Mouse (Mus musculus) stomach, embryonic 16.5 days (tissue): Measurements from ENCODE around the gene Spag8. TPM values are rescaled to one million over a fixed set of nuclear protein-coding genes. Genes with fewer than 3 reads are reported as not detected.

Source experiments
- ATAC-seq: fragments of 200-750 bp; cut with Nextera tagmentation; 2 replicates; pipeline ENCODE4 v1.8.0; 2017; ENCODE audit warnings: moderate number of reproducible peaks, moderate TSS enrichment; ENCODE audit not compliant: insufficient read depth, low FRiP score
- H3K27ac ChIP-seq: fragments of 300-500 bp; sonication (generic); 2 replicates; pipeline ENCODE4 v1.5.1; 2014; ENCODE audit warnings: low read length
- H3K27me3 ChIP-seq: fragments of 300-500 bp; sonication (generic); 2 replicates; pipeline ENCODE4 v1.6.1; 2014; ENCODE audit warnings: low read length, control low read depth, mixed read lengths; ENCODE audit not compliant: control insufficient read depth, insufficient read depth
- H3K36me3 ChIP-seq: fragments of 300-500 bp; sonication (generic); 2 replicates; pipeline ENCODE4 v1.6.1; 2014; ENCODE audit warnings: low read length; ENCODE audit not compliant: control insufficient read depth, insufficient read depth
- H3K4me1 ChIP-seq: fragments of 300-500 bp; sonication (generic); 2 replicates; pipeline ENCODE4 v1.6.1; 2014; ENCODE audit warnings: low read length, control low read depth, mixed read lengths; ENCODE audit not compliant: control insufficient read depth, insufficient read depth
- H3K4me2 ChIP-seq: fragments of 300-500 bp; sonication (generic); 2 replicates; pipeline ENCODE4 v1.6.1; 2014; ENCODE audit warnings: low read depth, low read length, mixed read lengths
- H3K4me3 ChIP-seq: fragments of 300-500 bp; sonication (generic); replicated peaks from 2 replicates; pipeline ENCODE4 v1.5.1; 2014; ENCODE audit warnings: mild to moderate bottlenecking, low read length
- H3K9ac ChIP-seq: fragments of 300-500 bp; sonication (generic); 2 replicates; pipeline ENCODE4 v1.6.1; 2014; ENCODE audit warnings: low read length
- H3K9me3 ChIP-seq: fragments of 300-500 bp; sonication (generic); replicated peaks from 2 replicates; pipeline ENCODE4 v1.6.1; 2016; ENCODE audit warnings: low read length, control low read depth; ENCODE audit not compliant: control insufficient read depth
- WGBS: fragments of 180-500 bp; shearing (Covaris S2); extraction: QIAGEN DNeasy Blood & Tissue Kit; methylation state at CpG from one replicate; pipeline ENCODE4 v1.1.7; 2014; 5-methylcytosine and 5-hydroxymethylcytosine counted together
- polyA plus RNA-seq: library from polyadenylated mRNA; unstranded; fragments of >200 nt; fragmentation: Nextera tagmentation; extraction: Ambion mirVana; gene quantifications from 2 replicates; pipeline ENCODE4 v1.2.1, GENCODE M21; 2015

Gene Spag8
- polyA plus RNA-seq, 1 experiment from 2014 or later, result 1.3 TPM

- Histone ChIP-seq H3K4me3 (peak overlapping the region; percentile 87), H3K4me1 (peaks cover 4% of the 10 kb centered on the region), H3K9ac (no peak overlapping the region), H3K27ac (no peak overlapping the region), H3K27me3 (no peaks in the 10 kb centered on the region), H3K4me2 (peak overlapping the region; percentile 46), H3K36me3 (no peaks in the 10 kb centered on the region), H3K9me3 (no peaks in the 10 kb centered on the region)
- ATAC-seq, result no peak
- WGBS, result 64% methylated on average over 4 of the region's 4 CpGs
Measured at GRCm38 (mm10) chr4:43657146-43657545, 3.8 kb upstream of the Spag8 start.

DNA sequence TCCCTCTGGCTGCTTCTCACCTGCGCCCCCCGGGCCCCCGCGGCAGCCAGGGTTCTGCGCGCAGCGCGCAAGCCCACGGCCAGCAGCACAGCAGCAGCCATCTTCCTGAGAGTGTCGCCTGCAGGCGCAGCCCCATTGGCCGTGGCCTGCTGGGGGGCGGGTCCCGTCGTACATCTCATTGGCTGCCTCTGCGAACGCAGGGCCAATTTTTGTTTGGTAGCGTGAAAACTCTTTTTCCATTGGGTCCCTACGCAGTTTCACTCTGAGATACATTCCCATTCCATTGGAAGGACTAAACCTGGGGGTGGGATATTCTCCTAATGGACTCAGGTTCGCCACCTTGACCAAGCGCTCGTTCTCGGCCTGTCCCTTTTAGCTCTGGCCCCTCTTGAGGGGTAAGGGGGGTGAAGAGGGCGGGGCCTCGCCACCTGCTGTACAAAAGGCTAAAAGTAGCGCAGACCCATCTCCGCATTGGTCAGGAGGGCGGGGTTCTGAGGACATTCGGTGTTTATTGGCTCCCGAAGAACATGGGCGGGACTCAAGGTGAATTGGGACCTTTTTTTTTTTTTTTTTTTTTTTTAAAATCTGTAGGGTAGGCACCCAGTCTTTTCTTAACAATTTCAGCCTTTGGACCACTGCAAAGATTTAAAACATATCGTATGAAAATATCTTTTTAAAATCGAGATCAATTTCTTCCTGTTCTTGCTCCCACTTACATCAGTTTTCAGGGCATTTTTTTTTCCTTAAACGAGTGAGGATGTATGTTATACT lies 3.1 kb upstream of the Spag8 start, which contains the start of gene Hint2:
TSS of gene Hint2 (minus strand) at position 128 of the 771 bp plus-strand sequence.
- peak; percentile 95 for ATAC-seq
- Histone ChIP-seq H3K4me3 (peak within 1 kb of the TSS; percentile 87), H3K27ac (peak within 1 kb of the TSS; percentile 89), H3K9me3 (no peaks in the 10 kb centered on the region), H3K36me3 (no peaks in the 10 kb centered on the region), H3K4me1 (peaks cover 4% of the 10 kb centered on the region), H3K27me3 (no peaks in the 10 kb centered on the region), H3K9ac (peak within 1 kb of the TSS; percentile 98), H3K4me2 (peak within 1 kb of the TSS; percentile 81)
- 1% methylated on average over 34 of the region's 34 CpGs for WGBS

DNA sequence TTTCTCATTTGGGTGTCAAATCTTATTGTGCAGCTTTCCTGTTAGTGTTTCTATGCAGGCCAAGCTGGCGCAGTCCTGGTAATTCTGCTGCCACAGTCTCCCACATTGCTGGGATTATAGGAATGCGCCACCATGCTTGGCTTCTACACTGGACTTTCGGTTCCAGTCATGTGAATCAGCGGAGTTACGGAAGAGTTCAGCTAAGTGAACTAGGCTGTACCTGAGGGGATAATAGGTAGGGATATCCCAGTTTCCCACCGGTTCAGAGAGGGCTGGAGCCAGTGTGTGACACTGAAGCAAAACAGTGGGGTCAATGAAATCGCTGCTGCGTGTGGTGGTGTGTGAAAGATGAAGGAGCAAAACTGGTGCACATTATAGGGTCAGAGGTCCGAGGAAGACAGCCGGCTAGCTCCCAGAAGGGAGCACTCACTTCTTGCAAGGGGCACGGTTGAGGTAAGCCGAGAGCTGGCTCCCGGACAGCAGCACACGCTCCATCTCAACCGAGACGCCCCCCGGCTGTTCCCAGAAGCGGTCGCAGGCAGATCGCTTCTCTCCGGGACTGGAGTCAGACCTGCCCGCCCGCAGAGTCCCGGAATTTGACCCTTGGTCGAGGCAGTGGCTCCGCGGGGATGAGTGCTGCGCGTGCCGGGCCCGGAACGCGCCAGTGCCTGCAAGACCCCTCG lies 2.4 kb upstream of the Spag8 start:
- Histone ChIP-seq H3K27me3 (no peaks in the 10 kb centered on the region), H3K9me3 (no peaks in the 10 kb centered on the region), H3K36me3 (no peaks in the 10 kb centered on the region), H3K27ac (peak overlapping the region; percentile 89), H3K9ac (peak overlapping the region; percentile 98), H3K4me1 (peaks cover 4% of the 10 kb centered on the region), H3K4me3 (peak overlapping the region; percentile 87), H3K4me2 (peak overlapping the region; percentile 81)
- ATAC-seq, result peak; percentile 35
- WGBS, result 5% methylated on average over 34 of the region's 34 CpGs

DNA sequence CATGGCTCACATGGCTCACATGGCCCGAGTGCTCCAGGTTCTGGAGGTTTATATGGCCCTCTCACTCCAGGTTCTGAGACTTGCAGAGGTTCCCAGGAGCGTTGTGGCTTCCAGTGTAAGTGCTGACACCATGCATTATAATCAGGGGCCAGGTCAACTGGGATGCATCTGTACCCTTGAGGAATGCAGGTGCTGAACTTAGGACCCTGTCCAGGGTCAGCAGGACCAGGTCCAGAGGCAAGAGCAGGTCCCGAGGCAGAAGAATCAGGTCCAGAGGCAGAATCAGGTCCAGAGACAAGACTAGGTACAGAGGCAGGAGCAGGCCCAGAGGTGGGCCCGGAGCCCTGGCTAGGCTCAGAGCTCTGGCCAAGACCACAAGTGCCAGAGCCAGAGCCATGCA lies 668 bp downstream of the Spag8 start:
- peaks cover 11% of the 10 kb centered on the region for H3K36me3 ChIP-seq
- H3K27ac ChIP-seq, result no peak overlapping the region
- WGBS, result 81% methylated on average over 4 of the region's 4 CpGs
- ATAC-seq, result no peak
- H3K9me3 ChIP-seq, result peaks cover 6% of the 10 kb centered on the region
- H3K4me3 ChIP-seq, result no peak overlapping the region
- H3K4me1 ChIP-seq, result peaks cover 4% of the 10 kb centered on the region
- H3K4me2 ChIP-seq, result no peak overlapping the region
- H3K27me3 ChIP-seq, result no peaks in the 10 kb centered on the region
- no peak overlapping the region for H3K9ac ChIP-seq

- WGBS, result 93% methylated on average over 3 of the region's 3 CpGs
- no peak overlapping the region for H3K4me2 ChIP-seq
- no peaks in the 10 kb centered on the region for H3K27me3 ChIP-seq
- H3K36me3 ChIP-seq, result peaks cover 11% of the 10 kb centered on the region
- no peak for ATAC-seq
- H3K9ac ChIP-seq, result no peak overlapping the region
- no peak overlapping the region for H3K4me3 ChIP-seq
- no peak overlapping the region for H3K27ac ChIP-seq
- no peaks in the 10 kb centered on the region for H3K4me1 ChIP-seq
- peaks cover 6% of the 10 kb centered on the region for H3K9me3 ChIP-seq
Measured at GRCm38 (mm10) chr4:43649783-43650182, 3.6 kb downstream of the Spag8 start.

GRCm38 (mm10) chr4:43640491-43640890 lies 12.9 kb downstream of the Spag8 start:
- Histone ChIP-seq H3K4me2 (no peak overlapping the region), H3K27ac (no peak overlapping the region), H3K4me1 (no peaks in the 10 kb centered on the region), H3K4me3 (no peak overlapping the region), H3K27me3 (no peaks in the 10 kb centered on the region), H3K9ac (no peak overlapping the region), H3K36me3 (no peaks in the 10 kb centered on the region), H3K9me3 (no peaks in the 10 kb centered on the region)
- ATAC-seq, result no peak
- WGBS, result 80% methylated on average over 6 of the region's 6 CpGs

GRCm38 (mm10) chr4:43640076-43640475 lies 13.3 kb downstream of the Spag8 start:
- no peaks in the 10 kb centered on the region for H3K9me3 ChIP-seq
- no peak for ATAC-seq
- no peaks in the 10 kb centered on the region for H3K36me3 ChIP-seq
- no peaks in the 10 kb centered on the region for H3K4me1 ChIP-seq
- no peak overlapping the region for H3K9ac ChIP-seq
- 73% methylated on average over 9 of the region's 9 CpGs for WGBS
- H3K27me3 ChIP-seq, result no peaks in the 10 kb centered on the region
- no peak overlapping the region for H3K4me2 ChIP-seq
- no peak overlapping the region for H3K4me3 ChIP-seq
- no peak overlapping the region for H3K27ac ChIP-seq

DNA sequence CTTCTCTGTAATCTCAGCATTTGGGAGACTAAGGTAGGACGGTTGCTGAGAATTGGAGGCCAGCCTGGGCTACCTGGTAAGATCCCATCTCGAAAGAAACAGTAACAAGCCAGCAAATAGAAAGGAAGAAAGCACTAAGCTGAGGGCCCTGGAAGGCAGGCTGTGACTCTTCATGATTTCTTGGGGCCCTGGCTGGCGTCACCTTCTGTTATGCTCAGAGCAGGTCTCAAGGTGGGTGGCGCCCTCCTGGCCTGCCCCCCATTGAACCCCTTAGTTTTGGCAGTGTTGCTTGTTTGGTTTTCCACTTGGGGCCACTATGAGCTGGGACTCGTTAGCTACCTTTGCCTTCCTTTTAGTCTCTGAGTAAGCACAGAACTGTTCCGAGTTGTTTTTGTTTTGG lies 16.6 kb downstream of the Spag8 start:
- H3K36me3 ChIP-seq, result no peaks in the 10 kb centered on the region
- 71% methylated on average over 6 of the region's 6 CpGs for WGBS
- H3K4me3 ChIP-seq, result no peak overlapping the region
- no peaks in the 10 kb centered on the region for H3K9me3 ChIP-seq
- peaks cover 13% of the 10 kb centered on the region; the same call in 1 of the 2 replicates for H3K4me1 ChIP-seq
- no peak for ATAC-seq
- H3K27ac ChIP-seq, result no peak overlapping the region
- no peak overlapping the region for H3K4me2 ChIP-seq
- no peak overlapping the region for H3K9ac ChIP-seq
- no peaks in the 10 kb centered on the region for H3K27me3 ChIP-seq

- Histone ChIP-seq H3K4me3 (no peak overlapping the region), H3K4me1 (peaks cover 21% of the 10 kb centered on the region; the same call in 1 of the 2 replicates), H3K36me3 (no peaks in the 10 kb centered on the region), H3K27ac (no peak overlapping the region), H3K4me2 (no peak overlapping the region), H3K9ac (no peak overlapping the region), H3K27me3 (no peaks in the 10 kb centered on the region; the same call in 1 of the 2 replicates), H3K9me3 (no peaks in the 10 kb centered on the region)
- no peak for ATAC-seq
- WGBS, result 81% methylated on average over 7 of the region's 7 CpGs
Measured at GRCm38 (mm10) chr4:43634621-43635374, 18.6 kb downstream of the Spag8 start.
